Mouse (Mus musculus) G1E (cell line): Measurements from ENCODE around the gene Impdh2. TPM values are rescaled to one million over a fixed set of nuclear protein-coding genes. Genes with fewer than 3 reads are reported as not detected.

ENCODE experiments used
- ATAC-seq: 2 replicates; pipeline ENCODE4 v1.8.0; 2016; ENCODE audit warnings: mild to moderate bottlenecking; ENCODE audit not compliant: insufficient number of reproducible peaks, poor library complexity, low FRiP score, severe bottlenecking; ENCODE audit errors: extremely low read depth
- DNase-seq: peaks from one replicate; pipeline ENCODE4 v3.0.0; 2012; ENCODE audit warnings: low spot score
- H3K27me3 ChIP-seq: 2 replicates; pipeline ENCODE4 v1.6.1; 2012; ENCODE audit warnings: mild to moderate bottlenecking, low read length, inconsistent platforms; ENCODE audit not compliant: insufficient read depth
- H3K36me3 ChIP-seq: replicated peaks from 2 replicates; pipeline ENCODE3; 2012; ENCODE audit warnings: mild to moderate bottlenecking, inconsistent platforms
- H3K4me1 ChIP-seq: 2 replicates; pipeline ENCODE4 v1.6.1; 2012; ENCODE audit warnings: low read depth, low read length, inconsistent platforms, mixed read lengths; ENCODE audit not compliant: insufficient read depth
- H3K4me3 ChIP-seq: 2 replicates; pipeline ENCODE4 v1.5.1; 2012; ENCODE audit warnings: low read depth, mild to moderate bottlenecking, inconsistent platforms, low read length, moderate library complexity, mixed read lengths
- H3K9me3 ChIP-seq: replicated peaks from 2 replicates; pipeline ENCODE4 v1.6.1; 2012; ENCODE audit warnings: inconsistent platforms
- CTCF ChIP-seq: IDR thresholded peaks from 2 replicates; pipeline ENCODE4 v1.5.1; 2012; ENCODE audit warnings: low read depth, low read length, inconsistent platforms, mixed read lengths
- GATA1 ChIP-seq: IDR thresholded peaks from 2 replicates; pipeline ENCODE4 v1.6.1; 2012; ENCODE audit warnings: borderline replicate concordance, low read length, inconsistent platforms, mixed read lengths
- GATA2 ChIP-seq: IDR thresholded peaks from 2 replicates; pipeline ENCODE4 v1.6.1; 2012; ENCODE audit warnings: low read depth, low read length, inconsistent platforms, borderline replicate concordance
- POLR2AphosphoS5 ChIP-seq: IDR thresholded peaks from 2 replicates; pipeline ENCODE4 v1.6.1; 2012; ENCODE audit warnings: low read depth, low read length, inconsistent platforms; ENCODE audit not compliant: insufficient replicate concordance
- TAL1 ChIP-seq: conservative IDR thresholded peaks from 2 replicates; pipeline ENCODE4 v1.6.1; 2012; ENCODE audit warnings: low read depth, low read length, inconsistent platforms, mixed read lengths
- polyA plus RNA-seq: library from polyadenylated mRNA; stranded (reverse); fragments of >175 nt; gene quantifications from 2 replicates; pipeline ENCODE4 v1.2.3, GENCODE M21; 2012
- total RNA-seq, 2 experiments: library from RNA; stranded (forward) in 1 of 2; stranded (reverse) in 1 of 2; fragments of 200-1000 nt in 1 of 2; fragments of >200 nt in 1 of 2; fragmentation: Nextera tagmentation in 1 of 2; gene quantifications; 2 replicates each; pipeline ENCODE4 v1.2.3; 2014 to 2017

The Impdh2 gene
- 145 and 154 TPM in 2 replicates for total RNA-seq (2014; fragmentation: Nextera tagmentation)
- 247 and 299 TPM in 2 replicates for total RNA-seq (2017)
- 167 and 176 TPM in 2 replicates for polyA plus RNA-seq

DNA sequence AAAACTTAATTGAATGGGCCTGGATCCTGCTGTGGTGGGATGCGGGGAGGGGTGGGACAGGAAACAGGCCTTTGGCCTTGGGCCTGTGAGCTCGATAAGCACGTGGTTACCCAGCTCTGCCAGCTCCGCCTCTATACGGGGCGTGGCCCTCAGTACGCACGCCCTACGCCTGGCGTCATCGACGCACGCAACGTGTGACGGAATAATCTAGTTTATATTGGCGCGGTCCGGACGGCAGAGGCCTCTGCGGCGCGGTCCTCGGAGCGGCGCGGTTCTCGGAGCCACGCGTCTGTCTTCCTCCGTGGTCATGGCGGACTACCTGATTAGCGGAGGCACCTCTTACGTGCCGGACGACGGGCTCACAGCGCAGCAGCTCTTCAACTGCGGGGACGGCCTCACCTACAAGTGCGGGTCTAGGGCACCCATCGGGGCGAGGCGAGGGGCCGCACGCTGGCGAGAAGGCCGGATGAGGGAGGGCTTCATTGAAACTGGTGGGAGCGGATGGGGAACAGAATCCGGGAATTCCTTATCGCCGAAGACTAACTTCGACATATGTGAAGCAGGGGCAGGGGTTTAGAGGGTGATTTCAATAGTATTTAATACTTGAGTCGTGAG is at the start of gene Impdh2:
TSS of gene Impdh2 (plus strand) at position 60 of the 615 bp plus-strand sequence.
- peak; percentile 98 for ATAC-seq
- H3K36me3 ChIP-seq = peaks cover 87% of the 10 kb centered on the region

DNA sequence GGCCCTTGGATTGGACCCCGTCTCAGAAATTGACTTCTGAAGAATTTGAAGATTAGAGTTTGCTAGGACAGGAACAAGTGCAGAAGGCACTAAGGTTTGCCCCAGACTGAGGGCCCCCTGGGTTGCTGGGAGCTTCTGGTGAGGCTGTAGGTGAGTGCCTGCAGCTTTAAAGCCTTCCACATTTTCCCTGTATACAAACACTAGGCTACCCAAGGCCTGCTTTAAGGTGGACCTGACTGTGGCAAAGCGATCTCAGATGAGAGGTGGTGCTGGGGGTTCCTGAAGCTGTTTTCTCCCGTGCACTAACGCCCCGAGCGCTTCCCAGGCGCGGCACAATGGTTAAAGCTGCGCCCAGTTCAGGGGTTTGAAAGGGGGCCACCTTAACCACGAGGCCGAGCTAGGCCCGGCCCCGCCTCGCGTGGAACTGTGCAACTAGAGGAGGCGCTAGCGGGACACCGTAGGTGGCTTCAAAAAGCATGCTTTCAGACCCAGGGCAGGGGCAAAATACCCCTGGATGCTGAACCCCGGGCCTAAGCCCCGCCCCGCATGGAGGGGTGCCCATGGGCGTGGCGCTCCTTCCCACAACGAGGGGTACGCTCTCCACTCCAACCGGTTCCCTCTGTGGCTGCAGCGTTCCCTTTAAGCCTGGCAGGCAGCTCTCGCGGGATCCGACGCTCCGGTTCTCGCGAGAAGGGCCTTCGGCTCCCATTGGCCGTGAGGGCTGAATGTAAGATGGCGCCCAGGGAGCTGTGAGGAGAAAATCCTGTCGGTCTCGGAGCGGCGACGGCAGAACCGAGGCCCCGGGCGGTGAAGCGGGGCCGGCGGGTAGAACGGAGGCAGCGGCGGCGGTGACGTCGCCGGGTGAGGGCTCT is 43.5 kb upstream of the Impdh2 start, which contains the start of gene Qrich1:
TSS of gene Qrich1 (plus strand) at position 427 of the 872 bp plus-strand sequence.
- Histone ChIP-seq H3K36me3 (peaks cover 69% of the 10 kb centered on the region), H3K9me3 (no peaks in the 10 kb centered on the region), H3K4me3 (peak within 1 kb of the TSS; percentile 96), H3K27me3 (no peaks in the 10 kb centered on the region), H3K4me1 (peaks cover 45% of the 10 kb centered on the region)
- DNase-seq (peak; percentile 89), ATAC-seq (peak; percentile 92)
- TF ChIP-seq CTCF = no peak
- no peak for TF ChIP-seq TAL1
- no peak for TF ChIP-seq GATA2
- no peak for TF ChIP-seq POLR2AphosphoS5
- no peak for TF ChIP-seq GATA1

More for the DNA sequence above, at the start of gene Impdh2:
- DNase-seq = peak; percentile 89
- H3K4me3 ChIP-seq = peak within 1 kb of the TSS; percentile 71
- no peaks in the 10 kb centered on the region for H3K9me3 ChIP-seq
- TF ChIP-seq CTCF (no peak), GATA2 (no peak), POLR2AphosphoS5 (peak; percentile 79; the same call in 1 of the 2 replicates)
- peaks cover 67% of the 10 kb centered on the region for H3K4me1 ChIP-seq
- H3K27me3 ChIP-seq = no peaks in the 10 kb centered on the region

DNA sequence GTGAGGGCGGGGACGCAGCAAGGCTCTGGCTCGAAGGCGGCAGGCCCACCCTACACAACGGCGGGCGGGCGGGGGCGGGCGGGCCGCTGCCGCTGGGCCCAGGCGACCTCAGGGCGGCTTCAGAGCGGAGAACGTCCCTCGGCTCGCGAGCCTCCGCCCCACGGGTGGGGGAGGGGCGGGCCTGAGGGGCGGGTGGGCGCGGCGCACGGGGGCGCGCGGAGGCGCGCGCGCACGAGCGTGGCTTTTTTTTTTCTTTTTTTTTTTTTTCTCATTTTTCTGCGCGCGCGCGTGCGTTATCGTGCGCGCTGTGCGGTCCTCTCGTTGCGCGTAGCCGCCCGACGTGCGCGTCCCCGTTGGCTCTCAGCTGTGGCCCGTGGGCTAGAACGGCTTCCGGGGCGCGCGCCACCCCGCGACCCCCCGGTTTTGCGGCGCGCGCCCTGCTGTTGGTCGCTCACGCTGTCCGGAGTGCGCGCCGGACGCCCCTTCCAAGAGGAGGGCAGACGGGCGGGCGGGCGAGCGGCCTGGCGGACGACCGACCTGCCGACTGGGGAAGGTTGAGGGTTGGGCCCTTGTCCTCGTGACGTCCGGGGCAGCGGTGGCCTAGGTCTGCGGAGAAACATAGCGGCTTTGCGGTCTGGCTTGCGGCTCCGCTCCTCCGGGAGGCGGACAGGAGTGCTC is 42.7 kb upstream of the Impdh2 start:
- ATAC-seq (no peak), DNase-seq (peak; percentile 72)
- H3K4me3 ChIP-seq = peak overlapping the region; percentile 96
- peaks cover 50% of the 10 kb centered on the region for H3K4me1 ChIP-seq
- no peaks in the 10 kb centered on the region for H3K27me3 ChIP-seq
- peaks cover 67% of the 10 kb centered on the region for H3K36me3 ChIP-seq
- no peak for TF ChIP-seq GATA1
- no peak for TF ChIP-seq CTCF
- TF ChIP-seq GATA2 = no peak
- no peak for TF ChIP-seq POLR2AphosphoS5
- TF ChIP-seq TAL1 = no peak
- H3K9me3 ChIP-seq = no peaks in the 10 kb centered on the region

DNA sequence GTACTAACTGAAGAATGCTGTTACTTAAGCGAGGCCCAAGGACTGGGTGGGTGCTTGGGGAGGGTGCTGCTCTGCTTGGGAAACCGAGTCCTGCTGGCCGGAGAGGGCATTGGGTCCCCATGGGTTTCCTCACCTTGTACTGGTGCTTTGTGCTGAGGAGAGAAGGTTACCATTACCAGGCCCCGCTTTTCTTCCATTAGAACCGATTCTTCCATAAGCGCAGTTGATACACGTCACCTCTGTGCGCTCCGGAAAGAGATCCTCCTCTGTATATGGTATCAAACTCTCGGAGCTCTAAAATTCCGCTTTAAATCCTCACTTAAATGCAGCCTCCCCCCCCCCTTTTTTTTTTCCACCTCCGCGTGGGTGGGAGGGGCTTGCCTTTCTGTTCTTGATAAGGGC is 42.2 kb upstream of the Impdh2 start:
- Histone ChIP-seq H3K36me3 (peaks cover 61% of the 10 kb centered on the region), H3K27me3 (no peaks in the 10 kb centered on the region), H3K4me3 (peak overlapping the region; percentile 96), H3K4me1 (peaks cover 49% of the 10 kb centered on the region), H3K9me3 (no peaks in the 10 kb centered on the region)
- peak; percentile 26 for DNase-seq
- no peak for TF ChIP-seq TAL1
- no peak for TF ChIP-seq CTCF
- TF ChIP-seq GATA2 = no peak
- no peak for TF ChIP-seq GATA1
- no peak for TF ChIP-seq POLR2AphosphoS5
- no peak for ATAC-seq

DNA sequence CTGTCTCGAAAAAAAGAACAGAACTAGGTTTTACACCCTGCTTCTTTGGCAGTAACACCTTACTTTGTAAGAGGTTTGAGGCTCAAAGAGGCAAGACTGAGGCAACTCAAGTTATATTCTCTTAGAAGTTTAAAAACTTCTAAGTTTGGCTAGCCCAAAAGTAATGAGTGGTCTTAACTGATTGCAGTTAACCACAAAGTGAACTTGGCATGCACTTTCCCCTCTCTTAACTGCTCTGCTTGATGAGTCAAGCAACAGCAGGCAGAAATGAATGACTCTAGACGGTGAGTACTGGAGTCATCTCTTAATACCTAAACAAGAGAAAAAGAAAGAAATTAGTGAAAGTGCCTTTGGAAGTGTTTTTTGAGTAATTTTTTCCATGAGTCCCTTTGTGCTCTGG is 38.5 kb upstream of the Impdh2 start:
- DNase-seq = no peak
- Histone ChIP-seq H3K27me3 (no peaks in the 10 kb centered on the region), H3K4me3 (no peak overlapping the region), H3K9me3 (no peaks in the 10 kb centered on the region), H3K36me3 (peaks cover 55% of the 10 kb centered on the region), H3K4me1 (peaks cover 33% of the 10 kb centered on the region)
- ATAC-seq = no peak
- no peak for TF ChIP-seq TAL1
- no peak for TF ChIP-seq CTCF
- no peak for TF ChIP-seq GATA2
- TF ChIP-seq GATA1 = no peak
- no peak for TF ChIP-seq POLR2AphosphoS5

DNA sequence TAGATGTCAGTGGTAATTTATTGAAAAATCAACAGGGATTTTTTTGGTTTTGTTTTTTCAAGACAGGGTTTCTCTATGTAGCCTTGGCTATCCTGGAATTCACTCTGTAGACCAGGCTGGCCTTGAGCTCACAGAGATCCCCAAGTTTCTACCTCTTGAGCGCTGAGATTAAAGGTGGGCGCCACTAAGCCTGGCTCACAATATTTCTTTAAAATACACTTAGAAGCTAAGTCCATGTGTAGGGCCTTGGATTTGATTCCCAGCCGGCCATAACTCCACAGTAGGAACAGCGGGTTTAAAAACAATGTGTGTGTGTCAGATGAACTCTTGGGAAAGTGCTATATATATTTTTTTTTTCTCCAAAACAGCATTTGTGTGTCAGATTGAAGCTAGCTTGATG is 36.7 kb upstream of the Impdh2 start:
- peaks cover 71% of the 10 kb centered on the region for H3K36me3 ChIP-seq
- no peaks in the 10 kb centered on the region for H3K9me3 ChIP-seq
- DNase-seq (no peak), ATAC-seq (no peak)
- no peaks in the 10 kb centered on the region for H3K27me3 ChIP-seq
- H3K4me3 ChIP-seq = no peak overlapping the region
- no peak for TF ChIP-seq TAL1
- TF ChIP-seq GATA2 = no peak
- TF ChIP-seq POLR2AphosphoS5 = no peak
- TF ChIP-seq GATA1 = no peak
- no peak for TF ChIP-seq CTCF
- H3K4me1 ChIP-seq = peaks cover 31% of the 10 kb centered on the region
